Mouse (Mus musculus) adrenal gland, postnatal 36 days (tissue): ENCODE results near the gene Eif2ak4. TPM values are rescaled to one million over a fixed set of nuclear protein-coding genes. Genes with fewer than 3 reads are reported as not detected.

Experiments
- DNase-seq, 2 experiments: peaks; one replicate each; pipeline ENCODE4 v3.0.0; 2021; ENCODE audit warnings: mixed read lengths in 1 of 2
- total RNA-seq, 2 experiments: library from RNA; stranded (reverse); gene quantifications; 2 replicates each; pipeline ENCODE4 v1.2.3; 2021

The Eif2ak4 gene
- total RNA-seq, 2 experiments from 2014 or later, result 17.7 to 18.0 TPM

GRCm38 (mm10) chr2:118404336-118404735, 15.9 kb downstream of the Eif2ak4 start:
- DNase-seq, result no peak

DNA sequence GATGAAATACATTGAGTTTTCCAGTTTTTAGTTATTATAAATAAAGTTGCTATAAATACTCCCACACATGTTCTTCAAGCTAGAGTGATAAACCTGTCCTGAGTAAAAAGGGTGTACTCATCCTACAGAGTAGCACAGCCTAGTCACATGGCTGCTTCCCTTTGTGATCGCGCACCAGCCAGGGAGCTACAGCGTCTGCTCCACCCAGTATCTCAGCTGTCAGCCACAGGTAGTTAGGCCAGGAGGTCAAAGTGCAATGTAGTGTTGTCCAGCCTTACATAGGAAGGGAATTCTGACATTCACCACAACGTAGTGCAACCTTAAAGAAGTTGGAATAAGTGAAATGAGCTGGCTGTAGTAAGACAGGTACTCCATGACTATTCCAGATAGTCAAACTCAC, 17.1 kb downstream of the Eif2ak4 start:
- no peak for DNase-seq

- no peak for DNase-seq
Measured at GRCm38 (mm10) chr2:118406811-118407210, 18.4 kb downstream of the Eif2ak4 start.

DNA sequence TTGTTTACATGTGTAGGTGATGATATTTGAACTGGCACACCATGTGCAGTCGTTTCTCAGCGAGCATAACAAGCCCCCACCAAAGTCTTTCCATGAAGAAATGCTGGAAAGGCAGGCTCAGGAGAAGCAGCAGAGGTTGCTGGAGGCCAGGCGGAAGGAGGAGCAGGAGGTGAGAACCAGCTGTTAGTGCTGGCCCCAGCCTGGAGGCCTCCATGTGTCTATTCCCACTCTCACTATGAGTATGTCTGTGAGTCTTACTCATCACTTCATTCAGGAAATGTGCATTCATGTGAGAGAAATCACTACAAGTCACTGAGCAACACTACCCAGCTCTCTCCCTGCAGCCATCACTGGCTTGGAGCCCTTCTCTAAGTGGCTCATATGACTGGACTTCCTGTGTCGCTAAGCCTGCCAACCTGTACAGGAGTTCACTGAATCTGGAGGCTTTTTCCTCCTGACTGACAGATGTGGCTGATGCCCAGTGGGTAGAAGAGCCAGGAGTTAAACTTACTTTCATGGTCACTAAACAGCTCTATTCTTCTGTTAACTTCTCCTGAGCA, 20.0 kb downstream of the Eif2ak4 start:
- no peak for DNase-seq

DNA sequence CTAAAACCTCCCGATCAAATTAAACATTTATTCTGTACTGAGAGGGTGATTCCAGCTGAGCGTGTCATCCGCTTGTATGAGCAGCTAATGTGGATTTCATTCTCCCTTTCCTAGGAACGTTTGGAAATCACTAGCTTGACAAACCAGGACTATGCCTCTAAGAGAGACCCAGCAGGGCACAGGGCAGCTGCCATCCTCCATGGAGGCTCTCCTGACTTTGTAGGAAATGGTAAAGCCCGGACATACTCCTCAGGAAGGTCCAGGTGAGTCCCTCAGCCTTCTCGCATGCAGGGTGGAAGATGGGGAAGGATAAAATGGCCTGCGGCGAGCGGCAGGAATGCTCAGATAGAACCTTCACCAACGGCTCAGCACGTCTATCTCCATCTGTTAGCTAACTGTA, 24.4 kb downstream of the Eif2ak4 start:
- no peak for DNase-seq

DNA sequence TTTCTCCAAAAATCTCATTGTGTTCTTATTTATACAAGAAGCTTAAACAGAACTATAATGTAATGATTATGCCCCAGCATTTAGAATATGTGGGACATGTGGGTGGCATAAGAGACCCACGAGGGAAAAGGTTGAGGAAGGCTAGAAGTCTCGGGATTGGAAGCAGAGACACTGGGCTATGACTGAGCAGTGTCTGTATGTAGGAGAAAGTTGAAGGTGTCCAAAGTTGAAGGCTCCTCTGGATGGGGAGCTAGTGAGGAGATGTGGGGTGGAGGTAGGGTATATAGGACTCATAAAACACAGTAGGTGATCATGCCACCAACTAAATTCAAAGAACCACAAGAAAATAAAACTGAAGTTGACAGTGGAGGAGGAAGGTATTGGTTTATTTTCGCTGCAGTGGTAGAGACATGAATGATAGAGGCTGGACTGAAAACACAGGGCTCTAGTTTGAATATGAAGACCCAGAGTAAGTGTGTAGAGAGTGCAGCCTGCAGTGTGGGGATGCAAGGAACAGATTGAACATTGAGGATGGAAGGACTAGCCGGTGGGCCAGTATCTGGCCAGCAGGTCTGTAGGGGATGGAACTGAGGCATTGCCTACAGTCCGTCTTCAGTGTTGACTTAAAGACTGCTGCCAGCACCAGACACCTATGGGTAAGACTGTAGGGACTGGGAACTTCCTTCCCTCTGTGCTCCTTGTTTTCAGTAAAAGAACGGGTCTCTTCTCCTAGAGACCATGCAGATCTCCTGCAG, 27.4 kb downstream of the Eif2ak4 start:
- no peak for DNase-seq

DNA sequence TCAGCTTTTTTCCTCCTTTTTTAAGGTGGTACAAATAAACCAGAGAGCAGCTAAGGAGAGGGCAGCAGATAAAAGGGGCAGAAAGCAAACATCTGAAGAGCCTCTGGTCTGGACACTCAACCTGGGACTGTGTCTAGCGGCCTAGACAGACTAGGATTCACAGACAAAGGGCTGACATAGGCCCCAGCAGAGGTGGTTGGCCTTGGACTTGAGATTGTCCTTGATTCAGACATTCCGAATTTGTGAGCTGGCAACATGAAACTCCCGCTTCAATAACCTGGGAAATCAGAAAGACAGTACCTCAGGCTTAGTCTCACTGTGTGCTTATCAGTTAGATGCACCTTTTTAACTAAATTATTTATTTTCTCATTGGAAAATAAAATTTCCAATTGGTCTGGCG, 29.7 kb downstream of the Eif2ak4 start:
- DNase-seq, result peak; percentile 49 to 57

- no peak for DNase-seq
Measured at GRCm38 (mm10) chr2:118421951-118422350, 33.5 kb downstream of the Eif2ak4 start.

- no peak for DNase-seq
Measured at GRCm38 (mm10) chr2:118422385-118422784, 34.0 kb downstream of the Eif2ak4 start.

- no peak for DNase-seq
Measured at GRCm38 (mm10) chr2:118428296-118428695, 39.9 kb downstream of the Eif2ak4 start.

GRCm38 (mm10) chr2:118429297-118429696, 40.9 kb downstream of the Eif2ak4 start:
- no peak for DNase-seq

GRCm38 (mm10) chr2:118430630-118431029, 42.2 kb downstream of the Eif2ak4 start:
- DNase-seq, result no peak

- peak; percentile 44 to 59 for DNase-seq
Measured at GRCm38 (mm10) chr2:118431589-118431988, 43.2 kb downstream of the Eif2ak4 start.

GRCm38 (mm10) chr2:118442172-118442571, 53.8 kb downstream of the Eif2ak4 start:
- no peak for DNase-seq

GRCm38 (mm10) chr2:118442723-118443122, 54.3 kb downstream of the Eif2ak4 start:
- DNase-seq, result no peak

DNA sequence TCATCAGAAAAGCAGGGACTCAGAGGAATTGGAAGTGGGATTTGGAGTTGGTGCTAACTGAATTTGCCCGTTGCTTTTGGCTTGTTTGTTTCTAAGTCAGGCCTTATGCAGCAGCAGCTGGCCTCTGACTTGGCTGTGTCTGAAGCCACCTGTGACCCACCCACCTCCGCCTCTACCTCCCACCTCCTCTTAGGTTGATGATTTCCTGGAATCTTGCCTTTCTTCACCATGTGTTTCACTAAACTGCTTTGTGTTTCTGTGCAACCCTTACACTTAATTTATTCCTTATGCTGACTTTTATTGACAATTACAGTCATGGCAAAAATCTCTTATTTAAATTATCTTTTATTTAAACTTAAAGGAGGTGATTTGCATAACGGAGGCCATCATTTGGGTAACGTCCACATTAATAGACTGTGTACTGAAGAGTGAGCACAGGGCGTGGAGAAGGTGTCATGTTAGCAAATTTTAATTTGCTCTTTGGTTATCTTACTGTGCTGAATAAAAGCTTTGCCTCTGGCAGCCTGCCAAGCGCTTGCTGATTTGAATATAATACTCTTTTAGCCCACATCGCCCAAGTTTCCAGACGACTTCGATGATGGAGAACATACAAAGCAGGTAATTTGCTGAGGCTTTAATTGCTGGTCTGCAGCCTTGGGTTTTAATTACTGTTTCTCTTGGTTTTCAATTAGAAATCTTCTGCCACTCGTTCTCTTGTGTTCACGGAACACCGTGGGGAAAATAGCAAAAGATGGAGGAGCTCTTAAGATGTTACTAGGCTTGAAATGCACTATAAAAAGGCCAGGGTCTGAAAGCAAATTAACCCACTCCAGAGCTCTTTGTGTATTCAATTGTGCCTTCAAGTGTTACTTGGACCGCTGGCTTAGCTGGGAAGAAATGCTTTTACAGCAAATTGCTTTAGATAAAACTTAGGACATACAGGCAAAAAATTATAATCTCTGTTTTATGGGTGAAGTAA, 57.6 kb downstream of the Eif2ak4 start:
- DNase-seq, result no peak

DNA sequence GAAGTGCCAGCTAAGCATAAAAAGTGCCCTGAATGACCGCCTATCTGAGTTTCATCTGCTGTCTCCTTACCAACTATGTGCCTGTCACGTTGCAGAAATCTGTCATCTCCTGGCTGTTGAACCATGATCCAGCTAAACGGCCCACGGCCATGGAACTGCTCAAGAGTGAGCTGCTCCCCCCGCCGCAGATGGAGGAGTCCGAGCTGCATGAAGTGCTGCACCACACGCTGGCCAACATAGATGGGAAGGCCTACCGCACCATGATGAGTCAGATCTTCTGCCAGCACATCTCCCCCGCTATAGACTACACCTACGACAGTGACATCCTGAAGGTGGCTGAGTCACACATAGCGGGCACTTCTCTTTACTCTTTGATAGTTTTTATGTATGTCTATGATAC, 59.8 kb downstream of the Eif2ak4 start:
- no peak for DNase-seq

DNA sequence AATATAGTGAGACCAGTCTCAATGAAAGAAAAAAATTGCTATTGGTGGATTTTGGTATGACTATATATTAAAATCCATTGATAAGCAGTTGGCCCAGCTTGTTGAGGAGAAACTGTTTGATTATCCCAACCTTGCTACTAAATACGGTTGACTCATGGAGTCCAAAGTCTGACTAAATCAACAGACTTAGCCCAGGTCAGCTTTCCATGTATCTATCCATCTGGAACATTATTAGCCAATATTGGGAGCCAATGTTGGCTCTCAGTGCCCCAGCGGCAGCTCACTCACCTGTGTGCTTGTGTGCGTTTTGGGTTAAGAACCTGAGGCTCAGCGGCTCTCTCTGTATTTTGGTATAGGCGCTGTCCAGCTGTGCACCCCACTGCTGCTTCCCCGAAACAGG, 62.6 kb downstream of the Eif2ak4 start:
- no peak for DNase-seq

DNA sequence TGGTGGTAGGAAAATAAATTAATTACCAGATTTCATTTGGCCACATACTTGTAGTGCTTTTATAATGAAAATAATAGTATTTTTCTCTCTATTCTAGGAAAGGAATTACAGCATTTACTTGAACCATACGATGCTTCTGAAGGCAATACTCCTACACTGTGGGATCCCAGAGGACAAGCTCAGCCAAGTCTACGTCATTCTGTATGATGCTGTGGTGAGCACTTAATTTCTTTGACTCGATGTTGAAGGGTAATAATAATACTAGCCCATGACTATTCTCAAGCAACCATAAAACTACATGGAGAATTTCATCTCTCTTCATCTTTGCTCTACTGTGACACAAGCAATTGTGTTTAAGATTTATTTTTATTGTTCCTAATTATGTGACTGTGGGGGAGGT, 68.6 kb downstream of the Eif2ak4 start:
- DNase-seq, result no peak

GRCm38 (mm10) chr2:118457463-118458261, 69.2 kb downstream of the Eif2ak4 start:
- DNase-seq, result no peak

- no peak for DNase-seq
Measured at GRCm38 (mm10) chr2:118461480-118462165, 73.2 kb downstream of the Eif2ak4 start.
